Mouse (Mus musculus) T-helper 1 cell (primary cell): ENCODE measurements at regions not wholly inside any gene's neighbourhood (a gene's known extent, or its start where the extent isn't known, plus 50 kb on each side); places are given as distances from the start of the nearest gene placed in this dataset.

ENCODE experiments used
- in situ Hi-C: fragments of 300-600 bp; cut with MboI, MseI; formaldehyde crosslinking; loops from one replicate; pipeline ENCODE4 v1.15.1; 2025; ENCODE audit warnings: high pct_unique_total_duplicates

GRCm38 (mm10) chr6:66012675-66013074 lies 60.3 kb downstream of the 4930544G11Rik start:
- in situ Hi-C loops = no loop called here

- in situ Hi-C loops = no loop called here
Measured at GRCm38 (mm10) chr6:66023531-66023930, 71.1 kb downstream of the 4930544G11Rik start.

- in situ Hi-C loops = no loop called here
Measured at GRCm38 (mm10) chr6:66036789-66037188, 84.4 kb downstream of the 4930544G11Rik start.

GRCm38 (mm10) chr6:66051852-66052251 lies 99.4 kb downstream of the 4930544G11Rik start:
- in situ Hi-C loops = no loop called here

GRCm38 (mm10) chr6:66052386-66052785 lies 100.0 kb downstream of the 4930544G11Rik start:
- in situ Hi-C loops = no loop called here

- in situ Hi-C loops = no loop called here
Measured at GRCm38 (mm10) chr6:66053197-66053596, 100.8 kb downstream of the 4930544G11Rik start.

GRCm38 (mm10) chr6:66068874-66069273 lies 116.5 kb downstream of the 4930544G11Rik start:
- in situ Hi-C loops = no loop called here

- in situ Hi-C loops = no loop called here
Measured at GRCm38 (mm10) chr6:66077445-66077844, 125.0 kb downstream of the 4930544G11Rik start.

GRCm38 (mm10) chr6:66078769-66079168 lies 126.4 kb downstream of the 4930544G11Rik start:
- in situ Hi-C loops = no loop called here

GRCm38 (mm10) chr6:66101555-66102071 lies 149.2 kb downstream of the 4930544G11Rik start:
- in situ Hi-C loops = no loop called here

- in situ Hi-C loops = no loop called here
Measured at GRCm38 (mm10) chr6:66114366-66114765, 162.0 kb downstream of the 4930544G11Rik start.

GRCm38 (mm10) chr6:66121479-66122183 lies 169.2 kb downstream of the 4930544G11Rik start:
- in situ Hi-C loops = no loop called here

- in situ Hi-C loops = no loop called here
Measured at GRCm38 (mm10) chr6:66124292-66124691, 171.9 kb downstream of the 4930544G11Rik start.

- in situ Hi-C loops = no loop called here
Measured at GRCm38 (mm10) chr6:66151786-66152185, 199.4 kb downstream of the 4930544G11Rik start.

GRCm38 (mm10) chr6:66154831-66155230 lies 202.4 kb downstream of the 4930544G11Rik start:
- in situ Hi-C loops = no loop called here

GRCm38 (mm10) chr6:66160805-66161204 lies 208.4 kb downstream of the 4930544G11Rik start:
- in situ Hi-C loops = no loop called here

GRCm38 (mm10) chr6:66168913-66169312 lies 216.5 kb downstream of the 4930544G11Rik start:
- in situ Hi-C loops = no loop called here

GRCm38 (mm10) chr6:66197990-66198389 lies 245.6 kb downstream of the 4930544G11Rik start:
- in situ Hi-C loops = no loop called here

GRCm38 (mm10) chr6:66200136-66200790 lies 247.9 kb downstream of the 4930544G11Rik start:
- in situ Hi-C loops = no loop called here

GRCm38 (mm10) chr6:66206197-66206925 lies 254.0 kb downstream of the 4930544G11Rik start:
- in situ Hi-C loops = no loop called here

GRCm38 (mm10) chr6:66217543-66217942 lies 265.1 kb downstream of the 4930544G11Rik start:
- in situ Hi-C loops = no loop called here
